Mouse (Mus musculus) midbrain, embryonic 15.5 days (tissue): ENCODE results near the gene RPS10-NUDT3. TPM values are rescaled to one million over a fixed set of nuclear protein-coding genes. Genes with fewer than 3 reads are reported as not detected.
A peak's percentile ranks its signal among the peaks of the same experiment; 100 is the strongest.

Experiments
- ATAC-seq: fragments of 200-750 bp; cut with Nextera tagmentation; replicated peaks from 2 replicates; pipeline ENCODE4 v1.8.0; 2017; ENCODE audit warnings: moderate TSS enrichment
- H3K27ac ChIP-seq: fragments of 300-500 bp; sonication (generic); 2 replicates; pipeline ENCODE4 v1.5.1; 2015; ENCODE audit warnings: mild to moderate bottlenecking, inconsistent platforms
- H3K27me3 ChIP-seq: fragments of 300-500 bp; sonication (generic); replicated peaks from 2 replicates; pipeline ENCODE4 v1.6.1; 2015; ENCODE audit warnings: inconsistent platforms
- H3K36me3 ChIP-seq: fragments of 300-500 bp; sonication (generic); replicated peaks from 2 replicates; pipeline ENCODE4 v1.6.1; 2015; ENCODE audit warnings: inconsistent platforms
- H3K4me1 ChIP-seq: fragments of 300-500 bp; sonication (generic); 2 replicates; pipeline ENCODE4 v1.6.1; 2015; ENCODE audit warnings: inconsistent platforms
- H3K4me2 ChIP-seq: fragments of 300-500 bp; sonication (generic); 2 replicates; pipeline ENCODE4 v1.6.1; 2015; ENCODE audit warnings: inconsistent platforms, mild to moderate bottlenecking, moderate library complexity
- H3K4me3 ChIP-seq: fragments of 300-500 bp; sonication (generic); 2 replicates; pipeline ENCODE4 v1.5.1; 2015; ENCODE audit warnings: mild to moderate bottlenecking, inconsistent platforms
- H3K9ac ChIP-seq: fragments of 300-500 bp; sonication (generic); 2 replicates; pipeline ENCODE4 v1.6.1; 2015; ENCODE audit warnings: mild to moderate bottlenecking, inconsistent platforms
- H3K9me3 ChIP-seq: fragments of 300-500 bp; sonication (generic); 2 replicates; pipeline ENCODE4 v1.6.1; 2016; ENCODE audit warnings: inconsistent platforms
- WGBS: fragments of 180-500 bp; shearing (Covaris S2); methylation state at CpG from one replicate; pipeline ENCODE4 v1.1.7; 2015; ENCODE audit warnings: mixed read lengths; 5-methylcytosine and 5-hydroxymethylcytosine counted together
- polyA plus RNA-seq: library from polyadenylated mRNA; unstranded; fragments of >200 nt; fragmentation: Nextera tagmentation; extraction: Ambion mirVana; gene quantifications from 2 replicates; pipeline ENCODE4 v1.2.1, GENCODE M21; 2015

Gene RPS10-NUDT3
- polyA plus RNA-seq, 1 experiment from 2014 or later, result not detected

DNA sequence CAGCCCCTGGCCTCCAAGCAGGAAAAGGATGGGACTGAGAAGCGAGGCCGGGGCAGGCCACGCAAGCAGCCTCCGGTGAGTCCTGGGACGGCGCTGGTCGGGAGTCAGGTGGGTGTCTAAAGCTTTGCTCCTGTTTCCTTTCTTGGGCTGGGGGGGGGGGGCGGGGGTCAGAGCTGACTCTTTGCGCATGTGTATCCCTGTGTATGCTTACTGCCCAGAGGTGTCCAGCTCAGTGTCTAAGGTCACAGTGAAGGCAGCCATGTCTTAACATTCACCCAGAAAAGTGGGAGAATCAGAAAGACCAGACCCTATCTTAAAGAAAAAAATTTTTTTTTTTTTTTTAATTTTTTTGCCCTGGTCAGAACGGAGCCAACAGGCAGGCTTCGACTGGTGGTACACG is 75.4 kb downstream of the RPS10-NUDT3 start:
- 0 out of 2 replicates have a peak, but pooled peaks cover 5% of the 10 kb centered on the region for H3K27me3 ChIP-seq
- peaks cover 46% of the 10 kb centered on the region for H3K4me1 ChIP-seq
- no peak overlapping the region for H3K27ac ChIP-seq
- H3K4me3 ChIP-seq, result no peak overlapping the region
- WGBS, result 77% methylated on average over 10 of the region's 12 CpGs
- no peaks in the 10 kb centered on the region for H3K36me3 ChIP-seq
- ATAC-seq, result no peak
- H3K4me2 ChIP-seq, result no peak overlapping the region
- no peak overlapping the region for H3K9ac ChIP-seq
- no peaks in the 10 kb centered on the region for H3K9me3 ChIP-seq

DNA sequence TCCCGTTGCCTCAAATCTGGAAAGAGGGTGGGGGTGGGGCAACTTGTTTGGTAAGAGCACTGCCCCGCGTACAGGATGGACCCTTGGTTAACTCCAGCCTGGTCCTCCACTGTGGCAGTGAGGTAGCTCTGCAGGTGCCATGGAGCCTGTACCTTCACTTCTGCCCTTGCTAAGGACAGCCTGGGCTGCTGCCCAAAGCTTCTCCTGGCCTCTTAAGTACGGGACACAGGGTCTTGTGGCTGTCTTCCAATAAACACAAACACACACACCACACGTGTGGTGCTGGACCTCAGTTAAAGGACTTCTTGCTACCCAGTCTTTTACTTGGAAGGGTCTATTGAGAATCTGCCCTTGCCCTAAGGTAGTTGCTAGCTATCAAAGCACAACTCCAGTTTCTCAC is 76.2 kb downstream of the RPS10-NUDT3 start:
- Histone ChIP-seq H3K9ac (no peak overlapping the region), H3K4me1 (peaks cover 39% of the 10 kb centered on the region), H3K36me3 (no peaks in the 10 kb centered on the region), H3K27ac (no peak overlapping the region), H3K4me3 (no peak overlapping the region), H3K27me3 (0 out of 2 replicates have a peak, but pooled peaks cover 5% of the 10 kb centered on the region), H3K4me2 (peak overlapping the region; percentile 86; the same call in 1 of the 2 replicates), H3K9me3 (no peaks in the 10 kb centered on the region)
- ATAC-seq, result no peak
- 13% methylated on average over 5 of the region's 5 CpGs for WGBS

DNA sequence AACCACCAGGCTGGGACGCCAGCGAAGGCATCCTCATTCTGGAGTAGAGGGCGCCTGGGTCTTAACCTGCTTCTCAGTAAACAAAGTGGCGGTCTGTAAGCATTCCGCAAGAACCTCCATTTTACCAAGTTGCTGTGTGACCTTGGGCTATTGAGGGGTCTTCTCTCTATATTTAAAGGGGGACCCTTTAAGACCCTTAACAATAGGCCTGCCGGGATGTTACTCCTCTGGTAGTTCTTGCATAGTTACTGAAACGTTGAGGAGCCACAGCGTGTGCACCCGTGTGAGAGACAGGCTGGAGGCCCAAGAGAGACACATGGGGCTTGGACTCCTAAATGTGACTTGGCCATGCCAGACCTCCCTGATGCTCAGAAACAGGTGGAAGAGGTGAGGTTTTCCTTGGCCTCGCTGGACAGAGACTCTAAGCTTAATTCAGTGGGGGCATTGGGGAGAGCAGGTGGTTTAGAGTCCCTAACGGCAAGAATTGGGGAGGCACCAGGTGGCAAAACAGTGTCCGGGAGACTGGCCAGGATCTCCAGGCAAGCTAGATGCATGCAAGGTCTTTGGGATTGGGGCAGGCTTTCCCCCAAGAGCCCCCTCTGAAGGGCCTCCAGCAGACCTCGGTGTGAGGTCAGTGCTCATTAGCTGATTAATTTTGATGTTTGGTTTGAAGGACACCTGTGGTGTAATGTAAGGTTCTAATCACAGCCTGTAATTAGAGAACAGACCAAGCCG is 76.9 kb downstream of the RPS10-NUDT3 start:
- 0 out of 2 replicates have a peak overlapping the region, but pooled peaks have one; percentile 23 for H3K27ac ChIP-seq

DNA sequence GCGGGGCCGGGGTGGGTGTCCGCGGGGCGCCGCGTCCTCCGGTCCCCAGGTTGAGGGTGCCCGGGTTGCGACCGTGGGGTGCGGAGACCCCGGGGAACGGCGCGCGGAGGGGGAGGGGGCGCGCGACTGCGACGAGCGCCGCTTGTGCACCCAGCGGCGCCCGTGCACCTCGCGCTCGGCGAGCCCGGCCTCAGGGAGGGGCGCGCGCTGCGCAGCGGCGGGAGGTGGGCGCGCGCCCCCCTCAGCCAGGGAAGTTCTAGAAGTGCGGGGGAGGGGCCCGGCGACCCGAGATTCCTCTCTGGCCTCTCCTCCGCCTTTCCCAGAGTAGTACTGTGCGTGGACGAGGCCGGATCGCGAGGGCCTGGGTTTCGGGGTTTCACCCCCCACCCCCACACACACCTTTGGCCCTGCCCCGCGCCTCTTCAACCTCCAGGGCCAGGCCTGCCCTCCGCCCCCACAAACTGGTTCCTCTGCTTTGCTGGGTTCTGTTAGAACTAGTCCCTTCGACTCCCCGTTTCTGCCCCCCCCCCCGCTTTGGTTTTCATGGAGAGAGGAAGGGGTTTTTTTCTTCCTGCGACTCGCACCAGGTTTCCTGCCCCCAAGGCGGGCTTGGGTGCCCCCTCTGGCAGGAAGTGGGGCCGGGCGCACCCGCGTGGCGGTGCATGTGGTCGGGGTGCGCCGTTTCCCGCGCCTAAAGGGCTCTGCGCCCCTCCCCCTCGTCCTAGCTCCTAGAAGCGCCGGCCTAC is 77.7 kb downstream of the RPS10-NUDT3 start:
- peak overlapping the region; percentile 89 for H3K9ac ChIP-seq
- no peaks in the 10 kb centered on the region for H3K9me3 ChIP-seq
- peak overlapping the region; percentile 84 for H3K4me3 ChIP-seq
- under 1% methylated on average over 66 of the region's 75 CpGs for WGBS
- no peaks in the 10 kb centered on the region for H3K36me3 ChIP-seq
- H3K27me3 ChIP-seq, result 0 out of 2 replicates have a peak, but pooled peaks cover 5% of the 10 kb centered on the region
- H3K4me2 ChIP-seq, result peak overlapping the region; percentile 86
- H3K27ac ChIP-seq, result peak overlapping the region; percentile 93
- H3K4me1 ChIP-seq, result peaks cover 37% of the 10 kb centered on the region
- peak; percentile 51 for ATAC-seq

More for the DNA sequence above, 76.9 kb downstream of the RPS10-NUDT3 start:
- no peaks in the 10 kb centered on the region for H3K9me3 ChIP-seq
- no peak for ATAC-seq
- H3K4me2 ChIP-seq, result peak overlapping the region; percentile 86
- WGBS, result 2% methylated on average over 14 of the region's 14 CpGs
- H3K36me3 ChIP-seq, result no peaks in the 10 kb centered on the region
- H3K4me3 ChIP-seq, result peak overlapping the region; percentile 84
- H3K9ac ChIP-seq, result peak overlapping the region; percentile 89
- H3K27me3 ChIP-seq, result 0 out of 2 replicates have a peak, but pooled peaks cover 5% of the 10 kb centered on the region
- H3K4me1 ChIP-seq, result peaks cover 37% of the 10 kb centered on the region

DNA sequence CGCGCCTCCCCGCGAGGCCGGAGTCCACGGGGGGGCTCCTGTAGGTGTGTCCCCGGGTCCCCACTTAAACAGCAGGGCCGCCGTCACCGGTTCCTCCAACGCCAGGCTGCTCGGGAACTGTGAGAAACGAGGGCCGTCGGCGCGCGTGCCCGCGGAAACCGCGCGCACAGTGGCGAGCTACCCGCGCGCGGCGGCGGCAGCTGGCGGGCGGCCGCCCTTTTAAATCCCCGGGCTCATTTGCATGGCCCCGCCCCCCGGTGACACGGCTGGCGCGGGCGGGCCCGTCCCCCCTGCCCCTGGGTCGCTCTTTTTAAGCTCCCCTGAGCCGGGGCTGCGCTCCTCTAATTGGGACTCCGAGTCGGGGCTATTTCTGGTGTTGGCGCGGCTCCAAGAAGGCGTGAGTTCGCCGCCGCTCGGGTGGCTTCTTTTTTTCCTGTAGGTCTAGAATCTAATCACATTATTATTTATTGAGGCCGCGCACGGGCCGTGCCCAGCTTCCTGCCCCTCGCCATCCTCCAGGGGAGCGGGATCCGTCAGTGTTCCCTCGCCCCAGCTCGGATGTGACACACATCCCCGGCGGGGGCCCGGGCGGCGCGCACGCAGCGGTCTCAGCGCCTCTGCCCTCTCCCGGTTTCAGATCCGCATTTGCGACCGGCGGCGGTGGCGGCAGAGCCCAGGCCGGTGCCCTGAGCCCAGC is 78.6 kb downstream of the RPS10-NUDT3 start, which contains the start of gene Hmga1:
Hmga1 (plus strand) TSS at position 183 of the 697 bp plus-strand sequence.
- Histone ChIP-seq H3K4me1 (peaks cover 35% of the 10 kb centered on the region), H3K4me2 (peak within 1 kb of the TSS; percentile 86), H3K9me3 (no peaks in the 10 kb centered on the region), H3K9ac (peak within 1 kb of the TSS; percentile 89), H3K36me3 (no peaks in the 10 kb centered on the region), H3K27ac (peak within 1 kb of the TSS; percentile 93), H3K4me3 (peak within 1 kb of the TSS; percentile 84), H3K27me3 (0 out of 2 replicates have a peak, but pooled peaks cover 5% of the 10 kb centered on the region)
- ATAC-seq, result peak; percentile 77
- WGBS, result under 1% methylated on average over 79 of the region's 79 CpGs

DNA sequence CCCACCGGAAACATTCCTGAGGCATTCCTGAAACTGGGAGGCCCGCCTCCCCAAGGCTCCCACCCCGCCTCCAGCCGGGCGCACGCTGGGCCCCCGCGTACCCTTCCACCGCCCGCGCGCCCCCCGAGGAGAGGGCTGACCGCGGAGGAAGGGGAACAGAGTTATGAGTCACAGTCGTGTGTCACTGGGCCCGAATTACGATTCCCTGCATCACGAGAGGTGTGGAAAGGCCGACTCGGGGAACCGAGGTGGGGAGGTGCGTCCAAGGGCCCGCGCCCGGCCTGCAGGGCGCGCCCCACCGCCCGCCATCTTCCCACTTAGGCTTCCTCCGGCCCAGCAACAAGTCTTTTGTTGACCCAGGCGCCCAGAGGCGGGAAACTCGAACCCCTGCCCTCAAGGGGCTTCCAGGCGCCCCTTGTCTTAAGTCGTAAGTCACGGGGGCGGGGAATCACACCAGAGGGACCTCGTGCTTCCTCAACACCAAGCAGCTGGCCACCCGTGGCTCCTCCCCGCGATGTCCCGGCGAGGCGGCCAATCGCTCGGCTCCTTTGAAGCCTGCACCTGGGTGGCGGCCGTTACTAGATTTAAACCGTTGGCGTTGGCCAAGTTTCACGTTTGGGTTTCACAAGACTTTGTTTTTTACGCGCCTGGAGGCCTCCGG is 79.4 kb downstream of the RPS10-NUDT3 start:
- H3K4me3 ChIP-seq, result peak overlapping the region; percentile 84
- no peaks in the 10 kb centered on the region for H3K36me3 ChIP-seq
- H3K9ac ChIP-seq, result peak overlapping the region; percentile 89; the same call in 1 of the 2 replicates
- ATAC-seq, result no peak; the same call in 1 of the 2 replicates
- WGBS, result under 1% methylated on average over 53 of the region's 55 CpGs
- H3K4me1 ChIP-seq, result peaks cover 35% of the 10 kb centered on the region
- H3K4me2 ChIP-seq, result peak overlapping the region; percentile 86
- 0 out of 2 replicates have a peak, but pooled peaks cover 5% of the 10 kb centered on the region for H3K27me3 ChIP-seq
- H3K27ac ChIP-seq, result peak overlapping the region; percentile 93; the same call in 1 of the 2 replicates
- H3K9me3 ChIP-seq, result no peaks in the 10 kb centered on the region

DNA sequence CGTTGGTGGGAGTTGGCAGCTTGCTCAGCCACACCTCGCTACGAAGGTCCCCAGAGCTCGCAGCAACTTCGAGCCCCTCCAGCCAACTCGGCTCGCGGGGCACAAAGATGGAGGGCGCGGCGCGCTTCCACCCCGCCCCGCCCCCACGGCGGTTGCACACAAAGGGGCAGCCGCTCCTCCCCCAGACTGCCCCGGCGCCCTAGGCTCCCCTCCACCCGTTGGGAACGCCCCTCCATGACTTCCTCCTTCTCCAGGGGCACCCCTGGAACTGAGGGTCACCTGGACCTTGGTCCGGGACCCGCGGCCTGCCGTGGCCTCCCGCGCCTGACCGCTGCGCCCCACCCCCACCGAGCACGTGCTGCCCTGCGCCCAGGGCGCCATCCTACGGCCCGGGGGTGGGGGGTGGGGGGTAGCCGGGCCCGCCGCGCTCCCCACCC is 79.9 kb downstream of the RPS10-NUDT3 start:
- H3K27me3 ChIP-seq, result 0 out of 2 replicates have a peak, but pooled peaks cover 5% of the 10 kb centered on the region
- ATAC-seq, result no peak
- H3K36me3 ChIP-seq, result no peaks in the 10 kb centered on the region
- H3K9me3 ChIP-seq, result no peaks in the 10 kb centered on the region
- no peak overlapping the region for H3K9ac ChIP-seq
- WGBS, result under 1% methylated on average over 36 of the region's 39 CpGs
- H3K4me1 ChIP-seq, result peaks cover 35% of the 10 kb centered on the region
- H3K4me3 ChIP-seq, result peak overlapping the region; percentile 84
- H3K4me2 ChIP-seq, result peak overlapping the region; percentile 86
- H3K27ac ChIP-seq, result no peak overlapping the region

DNA sequence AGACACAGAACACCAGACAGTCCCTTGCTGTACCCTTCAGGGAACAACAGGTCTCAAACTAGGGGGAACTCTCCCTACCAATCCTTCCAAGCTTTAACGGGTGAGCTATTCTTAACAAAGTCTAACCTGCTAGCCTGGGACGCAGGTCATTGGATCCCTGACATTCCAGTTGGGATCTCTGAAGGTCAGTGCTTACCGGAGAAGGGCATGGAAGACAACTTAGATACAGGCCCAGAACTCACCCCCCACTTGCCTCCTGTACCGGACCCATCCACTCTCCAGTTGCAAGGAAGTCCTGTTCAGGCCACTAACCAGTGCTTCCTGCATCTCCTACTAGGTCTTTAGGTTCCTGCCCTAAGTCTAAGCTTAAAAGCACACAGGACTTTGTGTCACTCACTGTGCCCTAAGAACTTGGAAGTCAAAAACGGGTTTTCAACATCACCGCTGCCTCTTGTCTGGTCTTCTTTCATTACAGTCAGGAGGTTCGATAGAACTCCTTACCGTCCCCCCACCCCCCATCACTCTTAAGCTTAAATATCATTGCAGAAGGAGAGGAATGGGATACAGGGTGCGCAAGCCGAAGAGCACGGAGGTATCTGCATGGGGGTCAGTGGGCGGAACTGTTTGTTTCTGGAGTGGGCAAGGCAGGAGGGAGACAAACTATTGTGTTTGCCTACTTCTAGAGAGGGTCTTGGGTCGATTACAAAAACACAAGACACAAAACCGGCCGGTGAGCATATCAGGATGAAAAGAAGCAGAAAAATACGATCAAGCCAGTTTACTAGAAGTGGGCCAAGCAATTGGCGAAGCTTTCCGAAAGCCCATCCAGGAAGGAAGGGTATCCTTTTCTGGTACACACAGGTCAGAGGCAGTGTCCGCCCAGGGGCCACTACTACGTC is 80.7 kb downstream of the RPS10-NUDT3 start:
- no peak overlapping the region for H3K9ac ChIP-seq
- H3K9me3 ChIP-seq, result no peaks in the 10 kb centered on the region
- H3K27me3 ChIP-seq, result 0 out of 2 replicates have a peak, but pooled peaks cover 5% of the 10 kb centered on the region
- peaks cover 34% of the 10 kb centered on the region for H3K4me1 ChIP-seq
- peak overlapping the region; percentile 86; the same call in 1 of the 2 replicates for H3K4me2 ChIP-seq
- WGBS, result 43% methylated on average over 20 of the region's 20 CpGs
- H3K27ac ChIP-seq, result no peak overlapping the region
- ATAC-seq, result no peak
- no peaks in the 10 kb centered on the region for H3K36me3 ChIP-seq
- no peak overlapping the region for H3K4me3 ChIP-seq

DNA sequence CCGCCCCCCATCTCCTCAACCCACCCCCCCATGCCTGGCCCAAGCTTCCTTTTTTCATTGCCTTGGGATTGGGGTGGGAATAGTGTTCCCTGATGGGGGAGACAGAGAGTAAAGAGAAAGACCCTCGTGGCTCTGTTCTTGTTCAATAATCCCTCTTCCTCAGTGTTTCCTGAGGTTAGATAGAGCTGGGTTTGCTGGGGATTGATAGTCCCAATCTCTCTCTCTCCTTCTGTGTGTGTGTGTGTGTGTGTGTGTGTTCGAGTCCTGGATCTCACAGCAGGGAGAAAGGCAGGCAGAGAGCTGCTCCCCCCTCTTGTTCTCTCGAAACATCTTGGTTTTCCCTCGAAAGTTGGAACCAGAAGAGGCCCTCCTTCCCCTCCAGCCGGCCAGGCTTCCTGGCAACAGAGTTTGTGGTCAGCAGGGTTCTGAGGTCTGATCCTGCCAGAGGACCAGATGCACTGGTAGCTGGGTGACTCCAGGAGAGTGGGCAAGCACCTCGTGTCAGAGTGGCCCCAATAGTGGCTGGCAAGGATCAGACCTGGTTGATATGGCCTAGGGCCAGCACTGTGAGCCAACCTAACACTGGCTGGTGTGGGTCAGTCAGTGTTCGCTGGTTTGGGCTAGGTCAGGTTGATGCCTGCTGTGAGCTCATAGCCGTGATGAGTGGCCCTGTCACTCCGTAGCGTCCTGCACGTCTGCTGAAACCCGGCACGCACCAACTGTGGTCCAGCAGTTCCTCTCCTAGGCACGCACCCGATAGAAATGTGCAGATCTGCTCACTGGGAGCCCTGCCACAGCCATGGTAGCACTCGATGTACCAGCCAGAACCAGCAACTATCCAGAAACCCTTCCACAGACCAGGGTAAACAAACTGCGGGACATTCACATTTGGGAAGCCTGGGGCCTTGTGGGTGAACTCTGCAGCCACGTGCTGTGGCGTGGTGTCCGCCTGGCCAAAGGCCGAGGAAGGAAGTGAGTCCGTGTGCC is 82.5 kb downstream of the RPS10-NUDT3 start:
- Histone ChIP-seq H3K4me2 (no peak overlapping the region), H3K4me1 (peaks cover 16% of the 10 kb centered on the region), H3K27me3 (0 out of 2 replicates have a peak, but pooled peaks cover 5% of the 10 kb centered on the region), H3K36me3 (no peaks in the 10 kb centered on the region), H3K4me3 (no peak overlapping the region), H3K27ac (no peak overlapping the region), H3K9me3 (no peaks in the 10 kb centered on the region), H3K9ac (no peak overlapping the region)
- ATAC-seq, result no peak
- 76% methylated on average over 23 of the region's 23 CpGs for WGBS
